Mouse (Mus musculus) ES-Bruce4 (cell line): Measurements from ENCODE around the gene Abat. TPM values are rescaled to one million over a fixed set of nuclear protein-coding genes. Genes with fewer than 3 reads are reported as not detected.
A peak's percentile ranks its signal among the peaks of the same experiment; 100 is the strongest.

Source experiments
- H3K27ac ChIP-seq: 2 replicates; pipeline ENCODE4 v1.5.1; 2012; ENCODE audit warnings: low read length, inconsistent platforms; ENCODE audit not compliant: insufficient read depth
- H3K27me3 ChIP-seq: 2 replicates; pipeline ENCODE4 v1.6.1; 2012; ENCODE audit warnings: mild to moderate bottlenecking, low read length, inconsistent platforms; ENCODE audit not compliant: control insufficient read depth, poor library complexity, insufficient read depth, severe bottlenecking
- H3K36me3 ChIP-seq: 2 replicates; pipeline ENCODE4 v1.6.1; 2012; ENCODE audit warnings: inconsistent platforms, mild to moderate bottlenecking, low read length, moderate library complexity; ENCODE audit not compliant: control insufficient read depth, poor library complexity, insufficient read depth, severe bottlenecking
- H3K4me1 ChIP-seq: one replicate; pipeline ENCODE4 v1.8.1; 2011; ENCODE audit warnings: low read length; ENCODE audit not compliant: control insufficient read depth, insufficient read depth
- H3K4me3 ChIP-seq: 2 replicates; pipeline ENCODE4 v1.5.1; 2011; ENCODE audit warnings: low read depth, mild to moderate bottlenecking, low read length
- H3K9ac ChIP-seq: 2 replicates; pipeline ENCODE4 v1.6.1; 2012; ENCODE audit warnings: low read depth, mild to moderate bottlenecking, inconsistent platforms; ENCODE audit not compliant: poor library complexity, severe bottlenecking
- H3K9me3 ChIP-seq: replicated peaks from 2 replicates; pipeline ENCODE4 v1.6.1; 2012; ENCODE audit warnings: mild to moderate bottlenecking, low read length, inconsistent platforms; ENCODE audit not compliant: control insufficient read depth, poor library complexity, insufficient read depth, severe bottlenecking
- CTCF ChIP-seq: IDR thresholded peaks from one replicate; pipeline ENCODE4 v1.8.1; 2011; ENCODE audit warnings: low read depth, low read length
- EP300 ChIP-seq: IDR thresholded peaks from 2 replicates; pipeline ENCODE4 v1.6.1; 2011; ENCODE audit warnings: low read depth, low read length; ENCODE audit not compliant: insufficient read depth
- POLR2A ChIP-seq: IDR thresholded peaks from one replicate; pipeline ENCODE4 v1.8.1; 2011; ENCODE audit warnings: low read length; ENCODE audit not compliant: insufficient read depth
- polyA plus RNA-seq: library from polyadenylated mRNA; stranded (reverse); fragments of >200 nt; gene quantifications from 2 replicates; pipeline ENCODE4 v1.2.4, GENCODE M21; 2011; ENCODE audit warnings: low read depth; ENCODE audit not compliant: missing spikeins, insufficient read depth, insufficient read length

Gene Abat
- polyA plus RNA-seq, 1 experiment = 2.8 TPM

GRCm38 (mm10) chr16:8525877-8526276 is 12.6 kb downstream of the Abat start:
- Histone ChIP-seq H3K9ac (no peak overlapping the region), H3K4me1 (no peaks in the 10 kb centered on the region), H3K4me3 (no peak overlapping the region), H3K27ac (no peak overlapping the region), H3K27me3 (no peaks in the 10 kb centered on the region), H3K36me3 (no peaks in the 10 kb centered on the region), H3K9me3 (no peaks in the 10 kb centered on the region)
- no peak for TF ChIP-seq POLR2A
- TF ChIP-seq CTCF = no peak
- no peak for TF ChIP-seq EP300

GRCm38 (mm10) chr16:8529389-8529788 is 16.2 kb downstream of the Abat start:
- H3K27ac ChIP-seq = no peak overlapping the region
- TF ChIP-seq CTCF (no peak), EP300 (no peak), POLR2A (no peak)
- no peak overlapping the region for H3K9ac ChIP-seq
- no peak overlapping the region for H3K4me3 ChIP-seq
- H3K27me3 ChIP-seq = no peaks in the 10 kb centered on the region
- no peaks in the 10 kb centered on the region for H3K4me1 ChIP-seq
- no peaks in the 10 kb centered on the region for H3K36me3 ChIP-seq
- no peaks in the 10 kb centered on the region for H3K9me3 ChIP-seq

GRCm38 (mm10) chr16:8530018-8530417 is 16.8 kb downstream of the Abat start:
- no peaks in the 10 kb centered on the region for H3K27me3 ChIP-seq
- no peaks in the 10 kb centered on the region for H3K4me1 ChIP-seq
- no peaks in the 10 kb centered on the region for H3K9me3 ChIP-seq
- no peaks in the 10 kb centered on the region for H3K36me3 ChIP-seq
- H3K9ac ChIP-seq = no peak overlapping the region
- H3K27ac ChIP-seq = no peak overlapping the region
- no peak overlapping the region for H3K4me3 ChIP-seq
- TF ChIP-seq CTCF (no peak), EP300 (no peak), POLR2A (no peak)

- no peaks in the 10 kb centered on the region for H3K4me1 ChIP-seq
- no peaks in the 10 kb centered on the region for H3K9me3 ChIP-seq
- H3K27me3 ChIP-seq = no peaks in the 10 kb centered on the region
- no peak for TF ChIP-seq POLR2A
- no peak for TF ChIP-seq CTCF
- no peak for TF ChIP-seq EP300
- H3K9ac ChIP-seq = no peak overlapping the region
- peak overlapping the region; percentile 42 for H3K27ac ChIP-seq
- H3K36me3 ChIP-seq = no peaks in the 10 kb centered on the region
- H3K4me3 ChIP-seq = no peak overlapping the region
Measured at GRCm38 (mm10) chr16:8532461-8532860, 19.2 kb downstream of the Abat start.

- Histone ChIP-seq H3K9ac (no peak overlapping the region), H3K36me3 (no peaks in the 10 kb centered on the region), H3K27ac (peak overlapping the region; percentile 95), H3K4me3 (no peak overlapping the region), H3K9me3 (no peaks in the 10 kb centered on the region), H3K4me1 (no peaks in the 10 kb centered on the region), H3K27me3 (no peaks in the 10 kb centered on the region)
- TF ChIP-seq POLR2A (no peak), CTCF (peak; percentile 45), EP300 (peak; percentile 51; the same call in 1 of the 2 replicates)
Measured at GRCm38 (mm10) chr16:8532894-8533293, 19.7 kb downstream of the Abat start.

GRCm38 (mm10) chr16:8533477-8533876 is 20.2 kb downstream of the Abat start:
- Histone ChIP-seq H3K27ac (peak overlapping the region; percentile 95), H3K36me3 (no peaks in the 10 kb centered on the region), H3K9ac (no peak overlapping the region), H3K4me1 (no peaks in the 10 kb centered on the region), H3K27me3 (no peaks in the 10 kb centered on the region), H3K9me3 (no peaks in the 10 kb centered on the region), H3K4me3 (0 out of 2 replicates have a peak overlapping the region, but pooled peaks have one; percentile 11)
- TF ChIP-seq EP300 (peak; percentile 78; the same call in 1 of the 2 replicates), POLR2A (no peak)
